Mouse (Mus musculus): ENCODE data around the gene Sema6d.

Gene Sema6d

GRCm38 (mm10) chr2:124470346-124471042, 380.7 kb downstream of the Sema6d start:
- DNase-seq (ENCODE audit: low spot score in 2 of 2): peak in 1 of 2 experiments; percentile 1

GRCm38 (mm10) chr2:124472674-124473507, 383.1 kb downstream of the Sema6d start:
- DNase-seq (ENCODE audit: low spot score in 2 of 2): no peak

- DNase-seq (ENCODE audit: low spot score in 2 of 2): no peak
These were observed 388.1 kb downstream of the Sema6d start for GRCm38 (mm10) chr2:124477904-124478303.

- no peak for DNase-seq (ENCODE audit: low spot score in 2 of 2)
These were observed 388.8 kb downstream of the Sema6d start for GRCm38 (mm10) chr2:124478526-124478925.

GRCm38 (mm10) chr2:124485761-124486160, 396.0 kb downstream of the Sema6d start:
- DNase-seq (ENCODE audit: low spot score in 2 of 2): no peak

GRCm38 (mm10) chr2:124490010-124490801, 400.4 kb downstream of the Sema6d start:
- DNase-seq (ENCODE audit: low spot score in 2 of 2): peak in 1 of 2 experiments; percentile 25

GRCm38 (mm10) chr2:124495751-124496150, 406.0 kb downstream of the Sema6d start:
- DNase-seq (ENCODE audit: low spot score in 2 of 2): peak in 1 of 2 experiments; percentile 7

- DNase-seq (ENCODE audit: low spot score in 2 of 2): no peak
These were observed 409.9 kb downstream of the Sema6d start for GRCm38 (mm10) chr2:124499670-124500069.

GRCm38 (mm10) chr2:124505784-124506489, 416.2 kb downstream of the Sema6d start:
- no peak for DNase-seq (ENCODE audit: low spot score in 2 of 2)

- DNase-seq (ENCODE audit: low spot score in 2 of 2): no peak
These were observed 418.0 kb downstream of the Sema6d start for GRCm38 (mm10) chr2:124507804-124508203.

GRCm38 (mm10) chr2:124509479-124509878, 419.7 kb downstream of the Sema6d start:
- DNase-seq (ENCODE audit: low spot score in 2 of 2): no peak

- DNase-seq (ENCODE audit: low spot score in 2 of 2): no peak
These were observed 422.1 kb downstream of the Sema6d start for GRCm38 (mm10) chr2:124511826-124512225.

- peak in 1 of 2 experiments; percentile 3 for DNase-seq (ENCODE audit: low spot score in 2 of 2)
These were observed 432.7 kb downstream of the Sema6d start for GRCm38 (mm10) chr2:124522426-124522825.

GRCm38 (mm10) chr2:124523667-124524066, 433.9 kb downstream of the Sema6d start:
- DNase-seq (ENCODE audit: low spot score in 2 of 2): no peak

GRCm38 (mm10) chr2:124524167-124524566, 434.4 kb downstream of the Sema6d start:
- peak in 1 of 2 experiments; percentile 34 for DNase-seq (ENCODE audit: low spot score in 2 of 2)

- no peak for DNase-seq (ENCODE audit: low spot score in 2 of 2)
These were observed 437.9 kb downstream of the Sema6d start for GRCm38 (mm10) chr2:124527641-124528040.

- DNase-seq (ENCODE audit: low spot score in 2 of 2): no peak
These were observed 440.7 kb downstream of the Sema6d start for GRCm38 (mm10) chr2:124530441-124530840.

- no peak for DNase-seq (ENCODE audit: low spot score in 2 of 2)
These were observed 441.3 kb downstream of the Sema6d start for GRCm38 (mm10) chr2:124531062-124531461.

GRCm38 (mm10) chr2:124532906-124533305, 443.1 kb downstream of the Sema6d start:
- no peak for DNase-seq (ENCODE audit: low spot score in 2 of 2)

- no peak for DNase-seq (ENCODE audit: low spot score in 2 of 2)
These were observed 443.8 kb downstream of the Sema6d start for GRCm38 (mm10) chr2:124533602-124534001.

GRCm38 (mm10) chr2:124550315-124550714, 460.5 kb downstream of the Sema6d start:
- no peak for DNase-seq (ENCODE audit: low spot score in 2 of 2)

All from cerebellum, postnatal 4 days (tissue).